Mouse (Mus musculus): ENCODE results near the gene Pald1. TPM values are rescaled to one million over a fixed set of nuclear protein-coding genes. Genes with fewer than 3 reads are reported as not detected.

The Pald1 gene
- polyA plus RNA-seq, 1 experiment from 2014 or later = 3.7 TPM

- peak overlapping the region; percentile 23; the same call in 1 of the 2 replicates for H3K9ac ChIP-seq (replicated peaks)
- DNase-seq (no peak), ATAC-seq (no peak)
- no peaks in the 10 kb centered on the region for H3K36me3 ChIP-seq (replicated peaks; ENCODE audit: insufficient read depth, low read length)
- H3K4me1 ChIP-seq (ENCODE audit: insufficient read depth) = peaks cover 25% of the 10 kb centered on the region
- 3% methylated on average over 50 of the region's 50 CpGs for WGBS (ENCODE audit: insufficient replicate concordance)
- peak overlapping the region; percentile 62 for H3K4me2 ChIP-seq (ENCODE audit: low read depth, low read length)
- H3K27me3 ChIP-seq (ENCODE audit: insufficient read depth, low read length) = peaks cover 38% of the 10 kb centered on the region
- H3K4me3 ChIP-seq (ENCODE audit: low read depth, low read length) = peak overlapping the region; percentile 38
- no peaks in the 10 kb centered on the region for H3K9me3 ChIP-seq (ENCODE audit: low read length)
- TF ChIP-seq EP300 (IDR thresholded peaks at IDR 0.05; ENCODE audit: low read depth) (no peak), CTCF (IDR thresholded peaks at IDR 0.05; ENCODE audit: low read depth) (no peak)
- H3K27ac ChIP-seq (ENCODE audit: low read depth) = no peak overlapping the region
Observed at GRCm38 (mm10) chr10:61418131-61418900, 35.0 kb upstream of the Pald1 start.

- peaks cover 38% of the 10 kb centered on the region for H3K27me3 ChIP-seq (ENCODE audit: insufficient read depth, low read length)
- no peaks in the 10 kb centered on the region for H3K9me3 ChIP-seq (ENCODE audit: low read length)
- ATAC-seq (no peak), DNase-seq (no peak)
- peak within 1 kb of the TSS; percentile 62 for H3K4me2 ChIP-seq (ENCODE audit: low read depth, low read length)
- no peaks in the 10 kb centered on the region for H3K36me3 ChIP-seq (replicated peaks; ENCODE audit: insufficient read depth, low read length)
- peaks cover 25% of the 10 kb centered on the region for H3K4me1 ChIP-seq (ENCODE audit: insufficient read depth)
- TF ChIP-seq EP300 (IDR thresholded peaks at IDR 0.05; ENCODE audit: low read depth) = no peak
- TF ChIP-seq CTCF (IDR thresholded peaks at IDR 0.05; ENCODE audit: low read depth) = peak; percentile 3; the same call in 1 of the 2 replicates
- peak within 1 kb of the TSS; percentile 23; the same call in 1 of the 2 replicates for H3K9ac ChIP-seq (replicated peaks)
- peak within 1 kb of the TSS; percentile 38 for H3K4me3 ChIP-seq (ENCODE audit: low read depth, low read length)
- H3K27ac ChIP-seq (ENCODE audit: low read depth) = no peak within 1 kb of the TSS
- 28% methylated on average over 10 of the region's 10 CpGs for WGBS (ENCODE audit: insufficient replicate concordance)
Observed at GRCm38 (mm10) chr10:61417672-61418071, 34.3 kb upstream of the Pald1 start, which contains the start of gene Nodal. Gene Nodal (plus strand): TSS chr10:61417972.

- DNase-seq (no peak), ATAC-seq (no peak)
- H3K4me2 ChIP-seq (ENCODE audit: low read depth, low read length) = no peak overlapping the region
- TF ChIP-seq CTCF (IDR thresholded peaks at IDR 0.05; ENCODE audit: low read depth) = no peak
- H3K9ac ChIP-seq (replicated peaks) = no peak overlapping the region
- no peak overlapping the region for H3K27ac ChIP-seq (ENCODE audit: low read depth)
- no peak overlapping the region for H3K4me3 ChIP-seq (ENCODE audit: low read depth, low read length)
- H3K27me3 ChIP-seq (ENCODE audit: insufficient read depth, low read length) = peaks cover 38% of the 10 kb centered on the region
- H3K9me3 ChIP-seq (ENCODE audit: low read length) = no peaks in the 10 kb centered on the region
- peaks cover 26% of the 10 kb centered on the region for H3K4me1 ChIP-seq (ENCODE audit: insufficient read depth)
- 69% methylated on average over 2 of the region's 2 CpGs for WGBS (ENCODE audit: insufficient replicate concordance)
- no peaks in the 10 kb centered on the region for H3K36me3 ChIP-seq (replicated peaks; ENCODE audit: insufficient read depth, low read length)
Observed at GRCm38 (mm10) chr10:61417046-61417445, 33.7 kb upstream of the Pald1 start.

- no peak overlapping the region for H3K4me3 ChIP-seq (ENCODE audit: low read depth, low read length)
- 69% methylated on average over 7 of the region's 7 CpGs for WGBS (ENCODE audit: insufficient replicate concordance)
- H3K27ac ChIP-seq (ENCODE audit: low read depth) = no peak overlapping the region
- ATAC-seq (no peak), DNase-seq (no peak)
- no peak for TF ChIP-seq EP300 (IDR thresholded peaks at IDR 0.05; ENCODE audit: low read depth)
- no peak for TF ChIP-seq CTCF (IDR thresholded peaks at IDR 0.05; ENCODE audit: low read depth)
- no peaks in the 10 kb centered on the region for H3K36me3 ChIP-seq (replicated peaks; ENCODE audit: insufficient read depth, low read length)
- no peak overlapping the region for H3K4me2 ChIP-seq (ENCODE audit: low read depth, low read length)
- peaks cover 38% of the 10 kb centered on the region for H3K27me3 ChIP-seq (ENCODE audit: insufficient read depth, low read length)
- H3K4me1 ChIP-seq (ENCODE audit: insufficient read depth) = peaks cover 26% of the 10 kb centered on the region
- H3K9ac ChIP-seq (replicated peaks) = no peak overlapping the region
- no peaks in the 10 kb centered on the region for H3K9me3 ChIP-seq (ENCODE audit: low read length)
Observed at GRCm38 (mm10) chr10:61416561-61416960, 33.2 kb upstream of the Pald1 start.

- Histone ChIP-seq H3K9me3 (ENCODE audit: low read length) (no peaks in the 10 kb centered on the region), H3K4me2 (ENCODE audit: low read depth, low read length) (no peak overlapping the region), H3K27ac (ENCODE audit: low read depth) (no peak overlapping the region), H3K9ac (replicated peaks) (no peak overlapping the region), H3K4me3 (ENCODE audit: low read depth, low read length) (no peak overlapping the region), H3K36me3 (replicated peaks; ENCODE audit: insufficient read depth, low read length) (no peaks in the 10 kb centered on the region), H3K4me1 (ENCODE audit: insufficient read depth) (peaks cover 26% of the 10 kb centered on the region), H3K27me3 (ENCODE audit: insufficient read depth, low read length) (peaks cover 38% of the 10 kb centered on the region)
- DNase-seq (no peak), ATAC-seq (no peak)
- 38% methylated on average over 8 of the region's 8 CpGs for WGBS (ENCODE audit: insufficient replicate concordance)
- TF ChIP-seq CTCF (IDR thresholded peaks at IDR 0.05; ENCODE audit: low read depth) (no peak), EP300 (IDR thresholded peaks at IDR 0.05; ENCODE audit: low read depth) (no peak)
Observed at GRCm38 (mm10) chr10:61415890-61416289, 32.6 kb upstream of the Pald1 start.

- Histone ChIP-seq H3K4me1 (ENCODE audit: insufficient read depth) (peaks cover 26% of the 10 kb centered on the region), H3K4me3 (ENCODE audit: low read depth, low read length) (no peak overlapping the region), H3K27ac (ENCODE audit: low read depth) (no peak overlapping the region), H3K9ac (replicated peaks) (no peak overlapping the region), H3K27me3 (ENCODE audit: insufficient read depth, low read length) (peaks cover 38% of the 10 kb centered on the region), H3K36me3 (replicated peaks; ENCODE audit: insufficient read depth, low read length) (no peaks in the 10 kb centered on the region), H3K4me2 (ENCODE audit: low read depth, low read length) (no peak overlapping the region), H3K9me3 (ENCODE audit: low read length) (no peaks in the 10 kb centered on the region)
- ATAC-seq = no peak
- 79% methylated on average over 3 of the region's 3 CpGs for WGBS (ENCODE audit: insufficient replicate concordance)
- TF ChIP-seq EP300 (IDR thresholded peaks at IDR 0.05; ENCODE audit: low read depth) = no peak
- peak; percentile 33 for TF ChIP-seq CTCF (IDR thresholded peaks at IDR 0.05; ENCODE audit: low read depth)
- no peak for DNase-seq
Observed at GRCm38 (mm10) chr10:61415240-61415639, 31.9 kb upstream of the Pald1 start.
